Mouse (Mus musculus) small intestine, adult 2 months (tissue): ENCODE results near the gene Tmem63a. TPM values are rescaled to one million over a fixed set of nuclear protein-coding genes. Genes with fewer than 3 reads are reported as not detected.

Experiments used
- H3K27ac ChIP-seq: fragments of 200-500 bp; 2 replicates; pipeline ENCODE4 v1.5.1; 2012; ENCODE audit warnings: low read depth, low read length, control low read depth, inconsistent platforms; ENCODE audit not compliant: insufficient read depth
- H3K27me3 ChIP-seq: fragments of 200-500 bp; 2 replicates; pipeline ENCODE4 v1.6.1; 2012; ENCODE audit warnings: mild to moderate bottlenecking, moderate library complexity, low read length, inconsistent platforms; ENCODE audit not compliant: control insufficient read depth, insufficient read depth
- H3K36me3 ChIP-seq: fragments of 200-500 bp; 2 replicates; pipeline ENCODE4 v1.6.1; 2012; ENCODE audit warnings: mild to moderate bottlenecking, low read length, control low read depth, inconsistent platforms; ENCODE audit not compliant: control insufficient read depth, insufficient read depth
- H3K4me1 ChIP-seq: fragments of 200-500 bp; 2 replicates; pipeline ENCODE4 v1.6.1; 2012; ENCODE audit warnings: low read length, inconsistent platforms, mixed read lengths; ENCODE audit not compliant: control insufficient read depth, insufficient read depth, insufficient read length
- H3K4me3 ChIP-seq: fragments of 200-500 bp; 2 replicates; pipeline ENCODE4 v1.5.1; 2012; ENCODE audit warnings: low read depth, mild to moderate bottlenecking, control low read depth, inconsistent platforms, low read length, moderate library complexity
- CTCF ChIP-seq: fragments of 200-500 bp; IDR thresholded peaks from 2 replicates; pipeline ENCODE4 v1.5.1; 2012; ENCODE audit warnings: low read depth, mild to moderate bottlenecking, control low read depth, inconsistent platforms, low read length, moderate library complexity, mixed read lengths; ENCODE audit not compliant: insufficient replicate concordance, insufficient read length; ENCODE audit errors: extremely low read depth
- POLR2A ChIP-seq: fragments of 200-500 bp; IDR thresholded peaks from 2 replicates; pipeline ENCODE4 v1.6.1; 2012; ENCODE audit warnings: low read depth, mild to moderate bottlenecking, control low read depth, inconsistent platforms, low read length, moderate library complexity
- WGBS: fragments of 180-500 bp; shearing (Covaris S2); methylation state at CpG from one replicate; pipeline ENCODE4 v1.1.7; 2018; 5-methylcytosine and 5-hydroxymethylcytosine counted together
- polyA plus RNA-seq: library from polyadenylated mRNA; depleted of rRNA; stranded (reverse); fragments of >200 nt; gene quantifications from 2 replicates; pipeline ENCODE4 v1.2.3, GENCODE M21; 2012

Tmem63a gene
- polyA plus RNA-seq, 1 experiment, result 23.5 TPM

- H3K4me1 ChIP-seq, result peaks cover 31% of the 10 kb centered on the region
- no peak overlapping the region for H3K4me3 ChIP-seq
- WGBS, result 86% methylated on average over 3 of the region's 3 CpGs
- no peaks in the 10 kb centered on the region for H3K36me3 ChIP-seq
- no peak for TF ChIP-seq POLR2A
- no peak for TF ChIP-seq CTCF
- no peaks in the 10 kb centered on the region for H3K27me3 ChIP-seq
- no peak overlapping the region for H3K27ac ChIP-seq
Measured at GRCm38 (mm10) chr1:181012416-181012815, 70.3 kb downstream of the Tmem63a start.

GRCm38 (mm10) chr1:181013446-181013845 lies 71.3 kb downstream of the Tmem63a start:
- Histone ChIP-seq H3K4me1 (peaks cover 31% of the 10 kb centered on the region), H3K27me3 (no peaks in the 10 kb centered on the region), H3K4me3 (no peak overlapping the region), H3K27ac (no peak overlapping the region), H3K36me3 (no peaks in the 10 kb centered on the region)
- WGBS, result 31% methylated on average over 6 of the region's 6 CpGs
- TF ChIP-seq CTCF (no peak), POLR2A (no peak)

GRCm38 (mm10) chr1:181014731-181015500 lies 72.8 kb downstream of the Tmem63a start:
- Histone ChIP-seq H3K27me3 (no peaks in the 10 kb centered on the region), H3K36me3 (no peaks in the 10 kb centered on the region), H3K27ac (peak overlapping the region; percentile 83), H3K4me3 (no peak overlapping the region), H3K4me1 (peaks cover 31% of the 10 kb centered on the region)
- TF ChIP-seq CTCF (no peak), POLR2A (no peak)
- 43% methylated on average over 6 of the region's 6 CpGs for WGBS

- peak overlapping the region; percentile 83 for H3K27ac ChIP-seq
- H3K36me3 ChIP-seq, result no peaks in the 10 kb centered on the region
- H3K4me1 ChIP-seq, result peaks cover 25% of the 10 kb centered on the region
- TF ChIP-seq POLR2A (no peak), CTCF (no peak)
- H3K4me3 ChIP-seq, result no peak overlapping the region
- no peaks in the 10 kb centered on the region for H3K27me3 ChIP-seq
Measured at GRCm38 (mm10) chr1:181015558-181015957, 73.4 kb downstream of the Tmem63a start.

GRCm38 (mm10) chr1:181016045-181016444 lies 73.9 kb downstream of the Tmem63a start:
- TF ChIP-seq POLR2A (no peak), CTCF (no peak)
- H3K4me3 ChIP-seq, result peak overlapping the region; percentile 3; the same call in 1 of the 2 replicates
- peak overlapping the region; percentile 83 for H3K27ac ChIP-seq

GRCm38 (mm10) chr1:181016532-181017131 lies 74.5 kb downstream of the Tmem63a start:
- H3K27me3 ChIP-seq, result no peaks in the 10 kb centered on the region
- H3K4me3 ChIP-seq, result peak overlapping the region; percentile 76
- TF ChIP-seq CTCF (no peak), POLR2A (no peak)
- WGBS, result 3% methylated on average over 21 of the region's 21 CpGs
- H3K4me1 ChIP-seq, result peaks cover 30% of the 10 kb centered on the region
- H3K27ac ChIP-seq, result peak overlapping the region; percentile 86
- H3K36me3 ChIP-seq, result no peaks in the 10 kb centered on the region

More at GRCm38 (mm10) chr1:181016045-181016444, 73.9 kb downstream of the Tmem63a start:
- no peaks in the 10 kb centered on the region for H3K36me3 ChIP-seq
- H3K4me1 ChIP-seq, result peaks cover 25% of the 10 kb centered on the region
- no peaks in the 10 kb centered on the region for H3K27me3 ChIP-seq
- 34% methylated on average over 4 of the region's 4 CpGs for WGBS

- H3K4me1 ChIP-seq, result peaks cover 30% of the 10 kb centered on the region
- 1% methylated on average over 22 of the region's 22 CpGs for WGBS
- H3K36me3 ChIP-seq, result no peaks in the 10 kb centered on the region
- peak overlapping the region; percentile 76 for H3K4me3 ChIP-seq
- H3K27ac ChIP-seq, result peak overlapping the region; percentile 60
- TF ChIP-seq POLR2A (peak; percentile 71), CTCF (no peak)
- H3K27me3 ChIP-seq, result no peaks in the 10 kb centered on the region
Measured at GRCm38 (mm10) chr1:181017212-181017711, 75.1 kb downstream of the Tmem63a start.
